Mouse (Mus musculus): ENCODE results near the gene Gys1.
"Not testable (repeated sequence)": the region's sequence is repeated elsewhere in the genome, so short reads cannot be mapped to it uniquely, and the experiment has no call there.

GRCm38 (mm10) chr7:45480310-45480709 lies 45.7 kb downstream of the Gys1 start:
- TF ChIP-seq CTCF (IDR thresholded peaks at IDR 0.05; ENCODE audit: low read depth, low read length); POLR2A (IDR thresholded peaks at IDR 0.05; ENCODE audit: insufficient read depth, low read length); EP300 (IDR thresholded peaks at IDR 0.05; ENCODE audit: insufficient read depth, low read depth, low read length): not testable (repeated sequence)
